ENCODE assay signal across 10 mouse cellular contexts in genomic region chr3:90664219-90664618, GRCm38 (mm10). TPM values are rescaled to one million over a fixed set of nuclear protein-coding genes. Genes with fewer than 3 reads are reported as not detected.
DNase-seq lines count a peak whose midpoint lies in the region; ATAC-seq and TF ChIP-seq lines count a peak whose summit lies in the region.
"Had no signal": no experiment of that assay in that cellular context is flagged by ENCODE, and none has a peak within 500 bp of the region (broad histone marks: within the 10 kb centered on the region; RNA-seq: fewer than 3 reads in every experiment).

No protein-coding gene starts in this region.

- no peak overlapping the region for H3K4me2 ChIP-seq in kidney, embryonic 16.5 days (replicated peaks; ENCODE audit: low read depth, low read length)
- H3K4me2 ChIP-seq: neural tube, embryonic 15.5 days had no signal

- no peak overlapping the region for H3K27ac ChIP-seq in kidney, embryonic 16.5 days (ENCODE audit: low read length)
- H3K27ac ChIP-seq: neural tube, embryonic 15.5 days had no signal

- in situ Hi-C loops in Patski (cut with MboI; ENCODE audit: low pct_unique_long_range_greater_than_20kb): no loop called here

- POLR2A ChIA-PET in Patski (lab: Charles Lee): no interaction called here

- H3K4me1 ChIP-seq in kidney, embryonic 16.5 days (ENCODE audit: insufficient read depth, low read length): no peaks in the 10 kb centered on the region
- H3K4me1 ChIP-seq: neural tube, embryonic 15.5 days had no signal

- WGBS in kidney, embryonic 16.5 days: 82% methylated on average over 2 of the region's 2 CpGs

- H3K36me3 ChIP-seq in kidney, embryonic 16.5 days (ENCODE audit: insufficient read depth, low read length): no peaks in the 10 kb centered on the region
- H3K36me3 ChIP-seq: neural tube, embryonic 15.5 days had no signal

- no peak for ATAC-seq in kidney, embryonic 16.5 days (ENCODE audit: low FRiP score, low TSS enrichment)
- ATAC-seq in Patski: peak; percentile 41

- CTCF ChIA-PET in Patski (lab: Charles Lee): interaction anchor here (0.8 to 3.5 kb wide), 5 partner anchors 10 to 46 kb away, joined by 3 to 16 read pairs (median 7); partner anchors contain the start of gene S100a7a

- no peak overlapping the region for H3K4me3 ChIP-seq in kidney, embryonic 16.5 days (ENCODE audit: low read length)
- H3K4me3 ChIP-seq: neural tube, embryonic 15.5 days had no signal

- TF ChIP-seq CTCF in Patski (IDR thresholded peaks at IDR 0.05): peak; percentile 78

- no peak overlapping the region for H3K9ac ChIP-seq in kidney, embryonic 16.5 days (replicated peaks; ENCODE audit: low read length)
- H3K9ac ChIP-seq: neural tube, embryonic 15.5 days had no signal

- DNase-seq in adrenal gland, adult 2 months: peak; percentile 24
- no peak for DNase-seq in adrenal gland, postnatal 4 days (ENCODE audit: low spot score in 2 of 2)
- DNase-seq in kidney, postnatal 10 days: peak; percentile 7
- DNase-seq in Patski (ENCODE audit: low read depth, low spot score): no peak
- DNase-seq in lung, postnatal 36 days: peak; percentile 55
- no peak for DNase-seq in layer of hippocampus, postnatal 10 days (ENCODE audit: low spot score in 2 of 2)
- DNase-seq in thymus, postnatal 36 days: no peak
- DNase-seq: gastrocnemius, postnatal 25 days had no signal

- H3K9me3 ChIP-seq in kidney, embryonic 16.5 days (ENCODE audit: low read length): no peaks in the 10 kb centered on the region
- H3K9me3 ChIP-seq: neural tube, embryonic 15.5 days had no signal

- H3K27me3 ChIP-seq in kidney, embryonic 16.5 days (ENCODE audit: insufficient read depth, low read length): no peaks in the 10 kb centered on the region
- no peaks in the 10 kb centered on the region for H3K27me3 ChIP-seq in Patski
- H3K27me3 ChIP-seq: neural tube, embryonic 15.5 days had no signal

RNA-seq across cellular contexts. Expression of gene S100a8, which starts 4.6 kb away (rescaled TPM):
- 1 to 10 TPM; 3.2 to 3.6 TPM for total RNA-seq in adrenal gland, adult 2 months (2021)
- not detected in 2 replicates for polyA plus RNA-seq in adrenal gland, adult 2 months (2012; rRNA removed)
- total RNA-seq in adrenal gland, postnatal 4 days (2021): 100 to 1,000 TPM in 1 of 2 experiments, 10 to 100 TPM in 1; 48.2 to 155 TPM
- 13.9 and 22.6 TPM in 2 replicates for polyA plus RNA-seq in kidney, embryonic 16.5 days (2015; fragmentation: Nextera tagmentation; extraction: Ambion mirVana)
- not detected for polyA plus RNA-seq in Patski (2021)
- 1 to 10 TPM in 1 of 2 experiments, not detected in 1; 10.0 TPM for total RNA-seq in layer of hippocampus, postnatal 10 days (2021)
- total RNA-seq: gastrocnemius, postnatal 25 days had no signal

RNA-seq across cellular contexts. Expression of gene S100a7a, which starts 10.4 kb away (rescaled TPM):
- under 1 TPM; 0.43 to 0.45 TPM for total RNA-seq in adrenal gland, adult 2 months (2021)
- polyA plus RNA-seq in adrenal gland, adult 2 months (2012; rRNA removed): 0.12 and 0.21 TPM in 2 replicates
- not detected for total RNA-seq in adrenal gland, postnatal 4 days (2021)
- polyA plus RNA-seq in kidney, embryonic 16.5 days (2015; fragmentation: Nextera tagmentation; extraction: Ambion mirVana): 0.12 and 0.36 TPM in 2 replicates
- 4.9 TPM for polyA plus RNA-seq in Patski (2021)
- under 1 TPM in 1 of 2 experiments, not detected in 1; 0.27 TPM for total RNA-seq in layer of hippocampus, postnatal 10 days (2021)
- polyA plus RNA-seq: neural tube, embryonic 15.5 days had no signal

RNA-seq across cellular contexts. Expression of gene S100a9, which starts 31.3 kb away (rescaled TPM):
- 1 to 10 TPM; 2.7 to 3.9 TPM for total RNA-seq in adrenal gland, adult 2 months (2021)
- polyA plus RNA-seq in adrenal gland, adult 2 months (2012; rRNA removed): not detected in 2 replicates
- total RNA-seq in adrenal gland, postnatal 4 days (2021): 100 to 1,000 TPM in 1 of 2 experiments, 10 to 100 TPM in 1; 64.8 to 191 TPM
- polyA plus RNA-seq in kidney, embryonic 16.5 days (2015; fragmentation: Nextera tagmentation; extraction: Ambion mirVana): 9.6 and 15.0 TPM in 2 replicates
- polyA plus RNA-seq in Patski (2021): not detected
- total RNA-seq in layer of hippocampus, postnatal 10 days (2021): 10 to 100 TPM in 1 of 2 experiments, not detected in 1; 15.3 TPM

RNA-seq across cellular contexts. Expression of gene S100a6, which starts 51.5 kb away (rescaled TPM):
- 100 to 1,000 TPM in 1 of 2 experiments, 10 to 100 TPM in 1; 29.3 to 101 TPM for total RNA-seq in adrenal gland, adult 2 months (2021)
- 43.4 and 55.2 TPM in 2 replicates for polyA plus RNA-seq in adrenal gland, adult 2 months (2012; rRNA removed)
- total RNA-seq in adrenal gland, postnatal 4 days (2021): 10 to 100 TPM; 71.7 to 72.5 TPM
- polyA plus RNA-seq in kidney, embryonic 16.5 days (2015; fragmentation: Nextera tagmentation; extraction: Ambion mirVana): 173 and 181 TPM in 2 replicates
- 10,815 TPM for polyA plus RNA-seq in Patski (2021)
- 10 to 100 TPM; 30.9 to 35.7 TPM for total RNA-seq in layer of hippocampus, postnatal 10 days (2021)

RNA-seq across cellular contexts. Expression of gene S100a5, which starts 55.9 kb away (rescaled TPM):
- total RNA-seq in adrenal gland, adult 2 months (2021): not detected
- polyA plus RNA-seq in adrenal gland, adult 2 months (2012; rRNA removed): not detected in 2 replicates
- total RNA-seq in adrenal gland, postnatal 4 days (2021): not detected
- 0.45 and 0.99 TPM in 2 replicates for polyA plus RNA-seq in kidney, embryonic 16.5 days (2015; fragmentation: Nextera tagmentation; extraction: Ambion mirVana)
- not detected for polyA plus RNA-seq in Patski (2021)
- total RNA-seq in layer of hippocampus, postnatal 10 days (2021): not detected
- total RNA-seq: gastrocnemius, postnatal 25 days had no signal
- polyA plus RNA-seq: neural tube, embryonic 15.5 days had no signal

Comparison
In these comparisons a context has a peak if more than half of its experiments do, and no peak if none do; other contexts are left out.
1. DNase-seq: peak in adrenal gland, adult 2 months (single experiment), kidney, postnatal 10 days (single experiment) and lung, postnatal 36 days (single experiment); none in adrenal gland, postnatal 4 days (0 of 2), Patski (single experiment), layer of hippocampus, postnatal 10 days (0 of 2) and thymus, postnatal 36 days (0 of 2).
2. RNA of gene S100a8, which starts 4.6 kb away (total RNA-seq): 48.2 to 155 TPM in adrenal gland, postnatal 4 days; 10.0 TPM in layer of hippocampus, postnatal 10 days and 3.2 to 3.6 TPM in adrenal gland, adult 2 months; every median in the first group is over 4 times any median in the second.
3. RNA of gene S100a9, which starts 31.3 kb away (total RNA-seq): 64.8 to 191 TPM in adrenal gland, postnatal 4 days; 15.3 TPM in layer of hippocampus, postnatal 10 days and 2.7 to 3.9 TPM in adrenal gland, adult 2 months; every median in the first group is over 4 times any median in the second.